Mouse (Mus musculus) embryonic fibroblast, embryonic 13.5 days (primary cell): ENCODE results near the gene Ccl7.

Experiments used
- CTCF ChIP-seq: IDR thresholded peaks from 2 replicates; pipeline ENCODE4 v1.5.1; 2011; ENCODE audit warnings: mild to moderate bottlenecking, control low read depth, low read length, moderate library complexity, borderline replicate concordance; ENCODE audit not compliant: insufficient read depth
- POLR2A ChIP-seq: IDR thresholded peaks from 2 replicates; pipeline ENCODE4 v1.6.1; 2011; ENCODE audit warnings: low read depth, mild to moderate bottlenecking, control low read depth, low read length, moderate library complexity

DNA sequence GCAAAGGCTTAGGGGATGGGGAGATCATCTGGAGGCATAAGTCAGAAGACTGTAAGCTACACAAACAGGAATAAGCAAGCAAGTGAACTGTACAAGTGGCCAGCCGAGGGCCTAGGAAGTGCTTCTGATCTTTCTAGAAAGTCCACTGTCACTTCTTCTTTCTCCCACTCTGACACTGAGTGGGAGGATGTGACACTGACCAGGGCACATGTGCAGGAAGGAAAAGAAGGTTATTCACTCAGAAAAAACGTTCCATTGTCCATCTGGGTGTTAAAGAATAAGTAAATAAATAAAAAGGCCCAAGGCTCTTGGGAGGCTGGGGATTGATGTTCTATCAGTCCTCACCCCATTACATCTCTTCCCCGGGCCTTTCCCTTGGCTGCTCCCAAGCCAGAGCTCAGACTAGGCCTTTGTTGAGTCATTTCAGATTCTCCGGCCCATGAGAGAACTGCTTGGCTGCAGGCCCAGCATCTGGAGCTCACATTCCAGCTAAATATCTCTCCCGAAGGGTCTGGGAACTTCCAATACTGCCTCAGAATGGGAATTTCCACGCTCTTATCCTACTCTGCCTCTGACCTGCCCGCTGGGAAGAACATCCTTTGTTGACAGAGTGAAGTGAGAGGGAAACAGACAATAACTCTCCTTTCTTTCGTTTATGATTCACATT is 12.7 kb upstream of the Ccl7 start:
- TF ChIP-seq CTCF (no peak), POLR2A (no peak)
